Mouse (Mus musculus) kidney, embryonic 16.5 days (tissue): ENCODE results near the gene Gm12216. TPM values are rescaled to one million over a fixed set of nuclear protein-coding genes. Genes with fewer than 3 reads are reported as not detected.

Source experiments
- ATAC-seq: fragments of 200-750 bp; cut with Nextera tagmentation; 2 replicates; pipeline ENCODE4 v1.8.0; 2017; ENCODE audit warnings: moderate TSS enrichment; ENCODE audit not compliant: low FRiP score, low TSS enrichment
- H3K27ac ChIP-seq: fragments of 300-500 bp; sonication (generic); 2 replicates; pipeline ENCODE4 v1.5.1; 2014; ENCODE audit warnings: low read length
- H3K27me3 ChIP-seq: fragments of 300-500 bp; sonication (generic); 2 replicates; pipeline ENCODE4 v1.6.1; 2014; ENCODE audit warnings: low read length, control low read depth, mixed read lengths; ENCODE audit not compliant: insufficient read depth
- H3K36me3 ChIP-seq: fragments of 300-500 bp; sonication (generic); 2 replicates; pipeline ENCODE4 v1.6.1; 2014; ENCODE audit warnings: low read length, control low read depth, mixed read lengths; ENCODE audit not compliant: insufficient read depth
- H3K4me1 ChIP-seq: fragments of 300-500 bp; sonication (generic); 2 replicates; pipeline ENCODE4 v1.6.1; 2014; ENCODE audit warnings: low read length, control low read depth, mixed read lengths; ENCODE audit not compliant: insufficient read depth
- H3K4me2 ChIP-seq: fragments of 300-500 bp; sonication (generic); replicated peaks from 2 replicates; pipeline ENCODE4 v1.6.1; 2014; ENCODE audit warnings: low read depth, low read length
- H3K4me3 ChIP-seq: fragments of 300-500 bp; sonication (generic); 2 replicates; pipeline ENCODE4 v1.5.1; 2014; ENCODE audit warnings: mild to moderate bottlenecking, low read length
- H3K9ac ChIP-seq: fragments of 300-500 bp; sonication (generic); replicated peaks from 2 replicates; pipeline ENCODE4 v1.6.1; 2014; ENCODE audit warnings: low read length
- H3K9me3 ChIP-seq: fragments of 300-500 bp; sonication (generic); 2 replicates; pipeline ENCODE4 v1.6.1; 2016; ENCODE audit warnings: low read length, control low read depth
- WGBS: fragments of 180-500 bp; shearing (Covaris S2); extraction: QIAGEN DNeasy Blood & Tissue Kit; methylation state at CpG from one replicate; pipeline ENCODE4 v1.1.7; 2014; 5-methylcytosine and 5-hydroxymethylcytosine counted together
- polyA plus RNA-seq: library from polyadenylated mRNA; unstranded; fragments of >200 nt; fragmentation: Nextera tagmentation; extraction: Ambion mirVana; gene quantifications from 2 replicates; pipeline ENCODE4 v1.2.1, GENCODE M21; 2015

The Gm12216 gene
- polyA plus RNA-seq, 1 experiment from 2014 or later: 1.1 TPM

DNA sequence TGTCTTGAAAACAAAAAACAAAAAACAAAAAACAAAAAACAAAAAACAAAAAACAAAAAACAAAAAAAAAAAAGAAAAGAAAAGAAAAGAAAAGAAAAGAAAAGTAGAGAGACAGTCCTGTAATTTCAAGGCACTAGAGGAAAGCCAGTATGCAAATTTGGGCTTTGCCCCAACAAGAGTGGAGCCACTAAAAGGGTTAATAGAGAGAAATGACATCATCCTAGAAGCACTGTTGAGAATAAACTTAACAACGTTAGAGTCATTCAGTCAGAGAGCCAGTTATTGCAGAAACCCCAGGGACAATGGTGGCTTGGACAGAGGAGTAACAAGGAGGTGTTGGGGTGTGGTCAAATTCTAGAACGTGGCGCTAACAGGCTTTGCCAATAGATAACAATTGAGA lies 44.2 kb downstream of the Gm12216 start:
- Histone ChIP-seq H3K4me3 (no peak overlapping the region), H3K4me1 (no peaks in the 10 kb centered on the region; the same call in 1 of the 2 replicates), H3K9ac (no peak overlapping the region), H3K4me2 (no peak overlapping the region), H3K36me3 (no peaks in the 10 kb centered on the region), H3K27ac (no peak overlapping the region), H3K27me3 (no peaks in the 10 kb centered on the region), H3K9me3 (no peaks in the 10 kb centered on the region)
- 55% methylated on average over 3 of the region's 3 CpGs for WGBS
- ATAC-seq: no peak

DNA sequence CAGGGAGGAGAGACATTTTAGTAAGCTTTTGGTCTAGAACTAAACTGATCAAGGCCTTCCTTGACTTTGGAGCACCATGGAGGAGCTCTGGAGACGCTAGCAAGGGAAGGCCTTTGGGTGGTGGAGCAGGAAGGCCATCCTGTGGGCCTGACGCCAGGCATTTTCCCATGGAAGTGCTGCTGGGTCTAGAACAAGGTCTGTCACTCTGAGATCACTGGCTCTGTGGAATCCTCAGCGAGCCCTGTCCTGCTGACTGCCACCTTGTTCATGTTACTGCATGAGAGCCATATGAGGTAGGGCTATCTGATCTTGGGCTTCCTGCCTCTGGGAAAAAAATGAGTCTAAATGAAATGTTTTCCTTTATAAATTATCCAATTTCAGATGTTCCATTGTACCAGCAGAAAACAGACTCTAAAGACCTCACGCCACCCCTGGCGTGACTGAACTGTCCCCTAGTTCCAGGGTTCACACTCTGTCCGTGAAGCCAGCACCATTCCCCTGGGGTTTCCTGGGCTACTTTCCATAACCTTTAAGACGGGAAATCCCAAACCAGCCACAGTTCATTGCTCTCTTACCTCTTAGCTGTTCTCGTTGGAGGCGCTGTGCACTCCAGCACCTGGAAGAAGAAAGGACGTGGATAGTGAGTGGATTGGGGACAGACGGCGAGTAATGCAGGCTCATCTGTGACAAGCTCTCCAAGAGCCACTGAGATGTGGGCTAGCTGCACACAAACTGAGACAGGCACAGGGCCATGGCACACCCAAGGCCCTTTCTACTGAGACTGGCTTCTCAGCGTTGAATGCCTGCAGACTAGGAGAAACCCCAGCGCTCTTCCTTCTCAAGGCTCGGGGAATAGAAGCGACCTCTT lies 45.8 kb downstream of the Gm12216 start:
- H3K27ac ChIP-seq: no peak overlapping the region
- H3K36me3 ChIP-seq: no peaks in the 10 kb centered on the region
- no peaks in the 10 kb centered on the region for H3K27me3 ChIP-seq
- H3K4me1 ChIP-seq: no peaks in the 10 kb centered on the region
- no peak overlapping the region for H3K4me2 ChIP-seq
- no peak for ATAC-seq
- H3K4me3 ChIP-seq: no peak overlapping the region
- H3K9ac ChIP-seq: no peak overlapping the region
- H3K9me3 ChIP-seq: no peaks in the 10 kb centered on the region
- 73% methylated on average over 16 of the region's 16 CpGs for WGBS

- Histone ChIP-seq H3K9ac (no peak overlapping the region), H3K36me3 (no peaks in the 10 kb centered on the region), H3K9me3 (no peaks in the 10 kb centered on the region), H3K4me3 (no peak overlapping the region), H3K4me1 (no peaks in the 10 kb centered on the region), H3K27ac (no peak overlapping the region), H3K4me2 (no peak overlapping the region), H3K27me3 (no peaks in the 10 kb centered on the region)
- WGBS: 71% methylated on average over 3 of the region's 3 CpGs
- no peak for ATAC-seq
These were observed 47.7 kb downstream of the Gm12216 start for GRCm38 (mm10) chr11:53811312-53811711.

DNA sequence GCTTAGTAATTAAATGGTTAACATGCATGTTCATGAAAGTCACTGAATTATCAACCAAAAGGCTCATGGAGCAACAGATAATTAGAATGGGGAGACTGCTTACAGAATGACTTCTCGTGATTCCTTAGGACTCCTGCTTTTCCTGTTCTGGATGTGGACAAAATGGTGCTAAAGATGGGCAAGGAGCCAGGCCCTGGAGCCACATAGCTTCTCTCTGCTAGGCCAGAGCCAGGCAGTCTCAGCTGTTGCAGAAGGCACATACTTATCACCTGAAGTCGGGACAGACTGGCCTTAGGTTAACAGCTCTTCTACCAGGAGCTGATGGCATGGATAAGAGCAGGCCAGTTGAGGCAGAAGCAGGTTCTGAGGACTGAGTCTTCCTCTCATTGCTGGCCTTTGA lies 48.3 kb downstream of the Gm12216 start:
- H3K9me3 ChIP-seq: no peaks in the 10 kb centered on the region
- H3K27ac ChIP-seq: no peak overlapping the region
- no peaks in the 10 kb centered on the region for H3K4me1 ChIP-seq
- no peak overlapping the region for H3K4me2 ChIP-seq
- no peak overlapping the region for H3K4me3 ChIP-seq
- H3K36me3 ChIP-seq: no peaks in the 10 kb centered on the region
- H3K9ac ChIP-seq: no peak overlapping the region
- ATAC-seq: no peak
- 61% methylated on average over 2 of the region's 2 CpGs for WGBS
- no peaks in the 10 kb centered on the region for H3K27me3 ChIP-seq

DNA sequence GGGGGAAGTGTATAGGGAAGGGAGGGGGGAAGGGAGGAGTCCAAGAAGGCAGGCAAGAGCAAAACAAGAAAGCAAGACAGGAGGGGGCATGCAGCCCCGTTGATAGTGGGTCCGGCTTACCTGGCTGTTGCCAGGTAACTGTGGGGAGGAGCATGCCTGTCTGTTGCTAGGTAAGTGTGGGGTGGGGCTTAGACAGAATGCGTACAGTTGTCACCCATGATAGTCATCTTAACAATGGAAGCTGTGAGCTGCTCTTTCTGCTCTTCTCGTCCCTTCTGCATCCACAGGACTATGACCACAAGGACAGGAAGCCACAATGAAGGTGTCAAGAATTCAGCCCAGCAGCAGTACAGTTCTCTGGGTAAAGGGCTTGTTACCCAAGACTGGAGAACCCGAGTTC lies 48.9 kb downstream of the Gm12216 start:
- no peak for ATAC-seq
- no peak overlapping the region for H3K27ac ChIP-seq

DNA sequence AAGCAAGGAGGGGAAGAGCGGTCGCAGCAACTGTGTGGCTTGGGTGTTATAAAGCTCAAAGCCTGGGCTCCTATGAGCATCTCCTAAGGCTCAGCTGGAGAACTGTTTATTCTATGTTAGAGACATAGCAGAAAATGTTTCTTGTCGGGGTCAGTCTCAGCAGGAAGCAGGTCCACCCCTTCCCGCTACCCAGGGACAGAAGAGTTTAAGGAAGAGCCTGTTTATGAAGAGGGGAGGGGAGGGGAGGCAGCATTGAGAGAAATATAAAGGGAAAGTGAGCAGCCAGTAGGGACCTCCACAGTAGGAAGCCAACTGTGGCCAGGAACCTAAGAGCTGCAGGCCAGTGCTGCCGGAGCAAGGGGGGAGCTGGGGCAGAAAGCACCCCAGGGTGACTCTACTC lies 49.7 kb downstream of the Gm12216 start:
- H3K27me3 ChIP-seq: no peaks in the 10 kb centered on the region
- no peaks in the 10 kb centered on the region for H3K4me1 ChIP-seq
- 0 out of 2 replicates have a peak overlapping the region, but pooled peaks have one; percentile 8 for H3K27ac ChIP-seq
- ATAC-seq: no peak
- H3K9me3 ChIP-seq: no peaks in the 10 kb centered on the region
- 54% methylated on average over 5 of the region's 5 CpGs for WGBS
- H3K4me2 ChIP-seq: no peak overlapping the region
- no peak overlapping the region for H3K4me3 ChIP-seq
- H3K36me3 ChIP-seq: no peaks in the 10 kb centered on the region
- no peak overlapping the region for H3K9ac ChIP-seq

More for the DNA sequence above, 48.9 kb downstream of the Gm12216 start:
- WGBS: 63% methylated on average over 5 of the region's 5 CpGs
- Histone ChIP-seq H3K4me2 (no peak overlapping the region), H3K9me3 (no peaks in the 10 kb centered on the region), H3K9ac (no peak overlapping the region), H3K4me3 (no peak overlapping the region), H3K36me3 (no peaks in the 10 kb centered on the region), H3K27me3 (no peaks in the 10 kb centered on the region), H3K4me1 (no peaks in the 10 kb centered on the region)

DNA sequence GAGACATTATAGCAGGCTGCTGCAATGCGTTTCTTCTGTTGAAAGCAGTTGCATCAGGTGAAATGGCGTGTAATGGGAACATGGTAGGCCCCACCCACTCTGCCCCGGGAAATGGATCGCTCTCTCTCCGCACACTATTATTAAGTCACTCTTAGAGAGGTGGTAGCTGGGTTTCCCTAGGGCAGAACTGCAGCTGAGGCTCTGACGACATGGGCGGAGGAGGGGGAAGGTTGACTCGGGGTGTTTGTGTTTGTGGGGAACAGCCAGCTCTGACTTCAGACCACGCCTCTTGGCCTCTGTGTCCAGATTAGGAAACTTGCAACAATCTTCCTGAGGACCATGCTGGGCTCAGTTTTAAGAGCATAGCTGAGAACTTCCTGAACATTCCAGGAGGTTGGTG lies 53.3 kb downstream of the Gm12216 start:
- no peak overlapping the region for H3K4me2 ChIP-seq
- 69% methylated on average over 9 of the region's 9 CpGs for WGBS

GRCm38 (mm10) chr11:53804569-53805344 lies 54.3 kb downstream of the Gm12216 start:
- no peak for ATAC-seq
- Histone ChIP-seq H3K9me3 (no peaks in the 10 kb centered on the region), H3K4me2 (no peak overlapping the region), H3K4me3 (no peak overlapping the region), H3K27ac (no peak overlapping the region), H3K4me1 (no peaks in the 10 kb centered on the region), H3K36me3 (no peaks in the 10 kb centered on the region), H3K27me3 (no peaks in the 10 kb centered on the region), H3K9ac (no peak overlapping the region)
- 79% methylated on average over 14 of the region's 14 CpGs for WGBS

More for the DNA sequence above, 53.3 kb downstream of the Gm12216 start:
- Histone ChIP-seq H3K36me3 (no peaks in the 10 kb centered on the region), H3K4me1 (no peaks in the 10 kb centered on the region), H3K4me3 (no peak overlapping the region), H3K9me3 (no peaks in the 10 kb centered on the region), H3K9ac (no peak overlapping the region), H3K27ac (no peak overlapping the region), H3K27me3 (no peaks in the 10 kb centered on the region)
- ATAC-seq: no peak

- 86% methylated on average over 6 of the region's 6 CpGs for WGBS
- Histone ChIP-seq H3K4me3 (no peak overlapping the region), H3K9ac (no peak overlapping the region), H3K9me3 (no peaks in the 10 kb centered on the region), H3K4me2 (no peak overlapping the region), H3K27me3 (no peaks in the 10 kb centered on the region), H3K27ac (no peak overlapping the region), H3K36me3 (no peaks in the 10 kb centered on the region), H3K4me1 (no peaks in the 10 kb centered on the region)
- ATAC-seq: no peak
These were observed 55.6 kb downstream of the Gm12216 start for GRCm38 (mm10) chr11:53803494-53803893.

- Histone ChIP-seq H3K4me1 (no peaks in the 10 kb centered on the region), H3K36me3 (no peaks in the 10 kb centered on the region), H3K9ac (no peak overlapping the region), H3K9me3 (no peaks in the 10 kb centered on the region), H3K4me3 (no peak overlapping the region), H3K27ac (no peak overlapping the region), H3K27me3 (no peaks in the 10 kb centered on the region), H3K4me2 (no peak overlapping the region)
- ATAC-seq: no peak
- 76% methylated on average over 12 of the region's 12 CpGs for WGBS
These were observed 56.0 kb downstream of the Gm12216 start for GRCm38 (mm10) chr11:53803093-53803492.
